Mouse (Mus musculus): ENCODE results near the gene Zdhhc9.

Gene Zdhhc9

DNA sequence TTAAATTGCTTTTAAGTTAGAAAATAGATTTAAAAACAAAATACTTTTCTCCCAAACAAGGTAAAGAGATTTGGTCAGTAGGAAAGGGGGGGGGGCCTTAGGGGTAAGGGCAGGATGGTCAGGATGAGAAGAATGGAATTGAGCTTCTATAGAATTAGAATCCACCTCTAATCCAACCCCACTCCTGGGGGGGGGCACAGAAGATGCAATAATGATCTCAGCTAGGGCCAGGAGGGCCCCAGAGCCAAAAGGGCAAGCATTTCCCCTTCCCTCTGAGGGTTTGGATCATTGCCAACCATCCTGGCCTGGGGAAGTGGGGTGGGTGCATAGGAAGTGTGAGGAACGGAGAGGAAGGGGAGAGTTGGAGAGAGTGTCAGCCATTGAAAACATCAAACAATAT is 38.3 kb downstream of the Zdhhc9 start:
- no peak for DNase-seq (ENCODE audit: low read depth, low spot score)

DNA sequence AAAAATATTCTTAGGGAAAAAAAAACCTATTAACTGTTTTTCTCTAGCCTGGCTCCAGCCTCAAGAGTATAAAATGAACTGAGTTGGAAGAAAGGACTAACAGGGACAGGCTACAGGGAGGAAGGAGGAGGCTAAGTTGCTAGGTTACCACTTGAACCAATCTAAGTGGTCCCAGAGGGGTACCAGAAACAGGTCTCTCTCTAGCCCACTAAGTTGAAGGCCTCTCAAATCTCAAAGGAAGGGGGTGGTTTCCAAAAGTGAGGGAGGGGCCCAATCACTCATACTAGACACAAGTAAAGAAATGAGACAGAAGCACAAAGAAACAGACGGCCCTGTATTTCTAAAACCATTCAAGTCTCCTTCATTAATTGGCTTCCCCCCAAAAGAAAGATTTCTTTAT is 38.8 kb downstream of the Zdhhc9 start:
- no peak for DNase-seq (ENCODE audit: low read depth, low spot score)

DNA sequence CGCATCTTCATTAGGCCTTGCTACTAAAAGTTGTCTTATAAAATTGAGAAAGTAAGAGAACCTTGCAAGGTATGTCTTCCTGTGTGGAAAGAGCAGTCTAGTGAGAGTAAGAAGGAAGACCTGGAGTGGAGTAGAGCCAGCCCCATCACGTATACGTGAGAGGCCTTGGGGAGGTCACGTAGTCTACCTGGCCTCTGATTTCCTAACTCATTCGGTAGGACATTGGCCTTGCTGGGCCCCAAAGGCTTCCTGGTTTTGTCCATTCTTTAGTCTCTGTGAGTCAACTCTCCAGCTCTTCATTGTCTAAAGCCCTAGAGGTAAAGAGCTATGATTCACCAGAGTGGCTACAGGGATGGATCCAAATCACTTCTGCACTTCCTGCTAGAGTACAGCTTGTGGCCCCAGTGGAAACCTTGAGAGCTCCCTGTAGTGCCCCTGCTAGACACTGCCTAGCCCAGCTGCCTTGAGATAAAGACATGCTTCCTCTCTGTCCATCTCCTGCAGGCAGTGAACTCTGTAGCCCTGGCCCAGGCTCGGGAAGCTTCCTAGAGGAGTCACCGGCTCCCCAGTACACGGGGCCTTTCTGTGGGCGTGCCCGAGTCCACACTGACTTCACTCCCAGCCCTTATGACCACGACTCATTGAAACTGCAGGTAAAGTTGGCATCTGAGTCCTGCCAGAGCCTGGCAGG is 50.3 kb downstream of the Zdhhc9 start:
- DNase-seq (ENCODE audit: low read depth, low spot score), result no peak

DNA sequence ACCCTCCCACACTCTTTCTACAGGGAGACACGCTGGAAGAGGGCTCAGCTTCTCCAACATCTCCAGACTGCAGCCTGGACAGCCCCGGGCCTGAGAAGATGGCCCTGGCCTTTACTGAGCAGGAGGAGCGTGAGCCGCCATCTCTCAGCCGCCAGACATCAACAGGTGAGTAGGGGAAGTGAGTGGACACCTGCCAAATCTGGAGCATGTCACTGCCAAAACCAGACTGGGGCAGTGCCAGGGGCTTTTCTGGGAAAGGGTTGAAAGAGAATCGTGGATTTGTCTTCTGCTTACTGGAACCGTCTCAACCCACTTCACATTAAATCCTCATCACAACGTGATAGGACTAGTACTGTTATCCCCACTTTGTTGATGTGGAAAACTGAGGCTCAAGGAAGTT is 51.3 kb downstream of the Zdhhc9 start:
- no peak for DNase-seq (ENCODE audit: low read depth, low spot score)

DNA sequence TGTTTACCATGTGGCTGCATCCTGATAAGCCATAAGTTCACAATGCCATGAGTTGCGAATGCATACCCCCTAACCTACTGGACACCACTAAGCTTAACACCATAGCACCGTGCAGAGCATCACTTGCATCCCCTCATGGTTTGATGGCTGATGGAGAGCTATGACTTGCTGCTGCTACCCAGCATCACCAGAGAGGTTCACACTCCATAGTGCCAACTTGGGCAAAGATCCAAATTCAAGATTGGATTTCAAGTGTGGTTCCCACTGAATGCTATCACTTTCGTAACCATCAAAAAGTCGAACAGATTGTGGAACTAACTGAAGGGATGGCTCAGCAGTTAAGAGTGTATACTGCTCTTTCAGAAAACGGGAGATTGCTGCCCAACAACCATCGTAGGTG is 53.2 kb downstream of the Zdhhc9 start:
- no peak for DNase-seq (ENCODE audit: low read depth, low spot score)

DNA sequence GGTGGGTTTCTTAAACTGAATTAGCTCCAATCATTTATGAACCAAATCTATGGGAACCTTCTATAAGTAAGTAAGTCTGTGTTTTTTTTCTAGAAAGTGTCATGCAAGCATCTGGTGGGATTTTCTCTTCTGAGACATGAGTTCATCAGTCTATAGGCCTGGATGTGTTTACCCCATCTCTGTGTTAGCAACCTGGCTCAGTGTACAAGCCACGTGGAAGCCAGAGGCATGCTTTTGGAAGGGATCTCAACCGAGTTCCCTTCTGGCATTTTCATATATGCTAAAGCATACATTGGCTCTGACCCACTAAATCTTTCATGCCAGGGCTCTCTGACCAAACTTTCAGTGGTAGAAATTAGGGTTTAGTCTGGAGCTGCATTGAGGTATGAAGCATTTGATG is 54.7 kb downstream of the Zdhhc9 start:
- DNase-seq (ENCODE audit: low read depth, low spot score), result no peak

DNA sequence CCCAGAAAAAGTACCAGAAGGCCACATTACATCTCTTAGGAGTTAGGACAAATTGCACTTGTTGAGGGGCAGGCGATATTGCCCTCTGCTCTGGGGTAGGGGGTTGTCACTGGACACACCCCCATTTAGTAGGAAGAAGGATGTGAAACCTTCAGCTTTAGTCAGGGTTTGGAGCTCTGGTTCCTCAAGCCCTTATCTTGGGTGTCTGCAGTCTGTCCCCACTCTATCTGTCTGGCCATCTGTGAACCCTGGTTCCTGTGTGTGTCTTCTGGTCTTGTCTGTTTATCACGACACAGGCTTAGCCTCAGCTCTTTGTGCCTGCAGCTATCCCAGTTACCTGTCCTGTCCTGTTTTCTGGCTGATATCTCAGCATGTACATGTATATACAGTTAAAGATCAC is 55.3 kb downstream of the Zdhhc9 start:
- peak; percentile 25 for DNase-seq (ENCODE audit: low read depth, low spot score)

DNA sequence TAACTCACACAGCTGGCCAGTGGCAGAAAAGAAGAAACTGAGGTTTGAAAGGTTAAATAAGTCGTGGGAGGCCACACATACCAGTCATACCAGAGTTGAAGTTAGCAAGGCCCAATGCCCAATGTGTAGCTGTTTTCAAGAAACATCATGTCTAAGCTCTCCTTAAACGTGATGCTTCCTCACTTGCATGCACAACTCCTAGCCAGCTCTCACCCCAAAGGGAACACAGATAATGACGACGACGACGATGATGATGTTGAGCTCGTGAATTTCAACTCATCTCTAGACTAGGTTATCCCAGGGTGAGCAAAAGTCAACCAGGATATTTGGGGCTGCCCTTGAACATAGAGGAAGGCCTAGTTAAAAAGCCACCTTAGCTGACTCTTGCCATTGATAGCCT is 56.6 kb downstream of the Zdhhc9 start:
- no peak for DNase-seq (ENCODE audit: low read depth, low spot score)

DNA sequence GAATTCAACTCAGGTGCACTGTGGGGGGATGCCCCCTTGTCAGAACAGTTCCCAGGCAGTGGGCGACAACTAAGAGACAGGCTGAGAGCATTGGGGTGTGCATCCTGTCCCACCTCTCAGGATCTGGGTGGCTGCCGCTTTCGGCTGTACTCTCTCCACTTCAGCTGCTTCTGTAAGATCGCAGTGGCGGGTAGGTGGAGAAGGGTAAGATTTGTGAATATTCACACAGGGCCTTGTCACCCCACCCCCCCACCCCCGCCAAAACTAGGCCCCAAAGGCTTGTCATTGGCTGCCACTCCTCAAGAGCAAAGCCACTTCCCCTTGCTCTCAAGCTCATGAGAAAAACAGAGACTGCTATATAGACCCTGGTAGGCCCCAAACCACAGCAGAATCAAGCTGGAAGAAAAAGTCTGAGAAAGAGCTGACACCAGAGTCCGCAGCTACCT is 60.9 kb downstream of the Zdhhc9 start:
- DNase-seq (ENCODE audit: low read depth, low spot score), result no peak

DNA sequence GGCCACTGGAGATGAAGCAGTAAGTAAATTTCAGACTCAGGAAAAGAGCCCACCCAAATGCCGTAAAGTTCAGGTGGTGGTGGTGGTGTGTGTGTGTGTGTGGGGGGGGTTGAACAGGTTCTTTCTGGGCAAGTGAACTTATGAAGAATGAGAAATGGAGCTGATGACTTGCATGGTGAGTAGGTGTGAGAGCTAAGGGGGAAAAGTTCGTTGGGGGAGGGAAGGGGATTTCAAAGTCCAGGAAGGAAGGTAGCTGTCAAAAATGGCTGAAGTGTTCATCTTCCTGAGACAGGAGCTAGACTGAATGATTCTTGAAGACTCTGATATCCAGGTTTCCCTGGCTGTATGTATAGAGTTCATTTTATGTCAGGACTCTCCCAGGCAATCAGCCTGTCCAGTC is 61.5 kb downstream of the Zdhhc9 start:
- DNase-seq (ENCODE audit: low read depth, low spot score), result no peak

DNA sequence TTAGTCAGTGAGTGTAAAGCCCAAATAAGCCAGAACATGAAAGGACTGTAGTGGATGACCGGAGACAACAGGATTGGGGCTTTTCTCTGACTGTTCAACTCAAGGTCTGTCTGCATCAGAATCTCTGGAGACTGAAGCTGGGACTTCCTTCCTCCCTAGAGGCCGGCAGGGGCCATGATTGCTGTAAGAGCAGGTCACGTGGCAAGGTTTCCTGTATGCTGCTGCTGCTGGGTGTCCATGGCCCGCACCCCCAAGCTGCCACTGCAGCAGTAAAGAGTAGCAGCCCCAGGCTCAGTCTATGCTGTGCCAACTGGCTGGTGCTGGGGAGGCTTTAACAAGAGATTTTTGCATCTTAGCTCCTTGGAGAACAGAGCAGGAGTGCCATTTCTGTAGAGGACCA is 62.4 kb downstream of the Zdhhc9 start, which contains the start of gene Sash3:
Gene Sash3 (plus strand): TSS at position 175 of the 400 bp plus-strand sequence.
- DNase-seq (ENCODE audit: low read depth, low spot score), result no peak

DNA sequence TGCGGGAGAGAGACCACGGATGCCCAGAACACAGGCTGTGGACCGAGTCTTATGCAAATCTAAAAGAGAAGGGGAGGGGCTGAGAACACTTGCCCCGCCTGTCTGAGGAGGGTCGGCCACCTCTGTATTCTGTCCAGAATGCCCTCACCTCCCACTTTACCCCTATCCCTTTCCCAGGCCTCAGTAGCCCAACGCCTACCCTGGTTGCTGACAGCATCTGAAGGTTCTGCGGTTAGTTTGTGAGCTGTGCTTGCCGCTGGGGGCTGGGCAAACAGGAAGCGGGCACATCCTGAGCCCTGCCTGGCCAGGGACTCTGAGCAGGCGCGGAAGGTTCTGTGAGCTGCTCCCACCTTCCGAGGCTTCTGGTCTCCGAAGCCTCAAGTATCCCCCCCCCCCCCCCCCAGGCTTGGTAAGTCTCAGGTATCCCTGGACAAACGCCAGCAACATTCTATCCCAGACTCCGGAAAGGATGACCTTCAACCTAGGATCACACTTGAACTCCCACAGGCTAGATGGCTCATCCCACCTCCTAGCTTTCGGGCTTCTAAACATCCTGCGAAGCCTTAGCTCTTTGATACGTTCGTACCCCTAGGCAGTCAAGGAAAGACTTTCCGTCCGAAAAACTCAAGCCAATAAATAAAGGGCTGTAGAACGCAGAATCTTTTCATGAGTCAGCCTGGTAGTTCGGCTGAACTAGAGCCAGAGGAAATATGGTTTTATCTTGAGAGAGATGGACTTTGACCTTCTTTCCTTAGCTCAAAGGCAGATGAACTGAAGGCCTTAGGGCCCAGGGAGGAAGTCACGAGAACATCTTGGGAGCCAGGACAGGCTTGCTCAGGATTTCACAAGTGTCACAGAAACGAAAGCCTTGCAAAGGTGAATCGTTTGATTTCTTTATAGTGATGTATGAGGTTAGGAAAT is 65.0 kb downstream of the Zdhhc9 start:
- DNase-seq (ENCODE audit: low read depth, low spot score), result no peak

DNA sequence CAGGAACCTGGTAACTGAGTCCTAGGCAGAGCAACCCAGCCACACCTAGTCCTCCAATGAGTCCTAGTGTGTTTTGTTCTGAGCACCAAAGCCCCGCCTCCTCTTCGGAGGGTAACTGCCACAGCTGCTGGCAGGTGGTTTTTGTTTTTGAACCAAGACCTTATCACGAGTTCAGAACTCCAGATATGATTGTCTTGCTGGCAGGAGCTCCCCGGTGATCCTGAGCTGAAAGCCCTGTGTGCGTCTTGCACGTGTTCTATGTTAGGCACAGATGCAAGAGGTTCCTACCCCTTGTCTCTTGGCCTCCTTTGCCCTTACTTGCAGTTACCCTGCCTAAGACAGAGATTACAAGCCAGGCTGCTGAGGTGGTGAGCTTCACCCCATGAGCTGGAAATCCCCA is 67.2 kb downstream of the Zdhhc9 start:
- no peak for DNase-seq (ENCODE audit: low read depth, low spot score)

DNA sequence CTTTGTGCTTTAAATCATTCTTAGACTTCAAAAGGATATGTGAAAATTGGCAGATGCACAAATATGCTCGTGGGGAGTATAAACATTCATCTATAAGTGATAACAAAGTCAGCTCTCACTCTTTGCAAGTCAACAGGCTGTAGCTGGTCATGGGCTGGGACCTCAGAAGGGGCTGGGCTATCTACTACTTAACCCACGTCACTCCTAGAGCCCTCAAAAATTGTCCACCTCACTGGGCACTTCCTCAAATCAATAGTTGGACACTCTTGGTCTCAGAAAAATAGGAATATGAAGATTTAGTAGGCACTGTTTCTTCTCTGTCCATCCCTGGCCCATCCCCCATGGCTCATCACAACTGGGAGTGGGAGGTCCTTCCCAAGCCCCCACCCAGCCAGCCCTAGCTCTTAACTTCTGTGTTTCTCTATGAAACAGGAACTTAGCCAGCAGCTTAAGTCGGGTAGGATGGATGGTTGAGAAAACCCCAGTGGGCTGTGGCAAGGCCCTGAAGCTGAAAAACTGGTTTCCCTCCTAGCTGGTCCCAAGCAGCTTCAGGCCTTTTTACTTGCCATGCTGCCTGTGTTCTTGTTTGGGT is 68.3 kb downstream of the Zdhhc9 start:
- DNase-seq (ENCODE audit: low read depth, low spot score), result no peak

DNA sequence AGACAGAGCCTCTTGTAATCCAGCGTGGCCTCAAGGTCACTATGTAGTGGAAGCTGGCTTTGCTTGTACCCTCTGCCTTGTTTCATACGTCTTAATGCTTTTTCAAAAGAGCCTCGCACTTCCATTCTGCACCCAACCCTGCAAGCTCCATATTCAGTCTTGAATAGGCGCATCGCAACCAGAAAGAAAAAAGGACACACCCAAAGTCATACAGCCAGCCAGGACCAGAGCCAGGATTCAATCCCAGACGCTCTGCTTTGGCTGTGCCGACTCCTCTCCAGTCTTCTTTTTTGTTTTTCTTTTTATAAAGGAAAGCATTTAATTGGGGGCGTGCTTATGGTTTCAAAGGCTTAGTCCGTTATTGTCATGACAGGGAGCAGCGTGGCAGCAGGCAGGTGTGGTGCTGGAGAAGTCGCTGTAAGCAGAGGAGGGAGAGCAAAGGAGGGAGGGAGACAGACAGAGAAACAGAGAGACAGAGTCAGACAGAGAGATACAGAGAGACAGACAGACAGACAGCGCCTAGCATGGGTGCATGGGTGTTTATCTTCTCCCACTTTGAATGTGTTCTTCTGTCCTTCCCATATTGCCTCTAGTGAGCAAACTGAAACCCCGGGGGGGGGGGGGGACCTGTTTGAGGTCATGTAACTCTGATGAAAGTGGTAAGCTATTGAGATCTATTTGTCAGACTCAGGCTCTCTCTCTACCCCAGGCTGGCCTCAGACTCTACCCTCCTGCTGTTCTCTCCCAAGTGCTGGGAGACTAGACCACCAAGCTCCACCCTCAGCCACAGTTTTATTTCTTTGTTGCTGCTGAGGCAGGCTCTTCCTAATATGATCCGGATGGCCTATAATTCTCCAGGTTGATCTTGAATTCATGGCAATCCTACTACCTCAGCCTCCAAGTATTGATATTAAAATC is 69.1 kb downstream of the Zdhhc9 start:
- no peak for DNase-seq (ENCODE audit: low read depth, low spot score)

DNA sequence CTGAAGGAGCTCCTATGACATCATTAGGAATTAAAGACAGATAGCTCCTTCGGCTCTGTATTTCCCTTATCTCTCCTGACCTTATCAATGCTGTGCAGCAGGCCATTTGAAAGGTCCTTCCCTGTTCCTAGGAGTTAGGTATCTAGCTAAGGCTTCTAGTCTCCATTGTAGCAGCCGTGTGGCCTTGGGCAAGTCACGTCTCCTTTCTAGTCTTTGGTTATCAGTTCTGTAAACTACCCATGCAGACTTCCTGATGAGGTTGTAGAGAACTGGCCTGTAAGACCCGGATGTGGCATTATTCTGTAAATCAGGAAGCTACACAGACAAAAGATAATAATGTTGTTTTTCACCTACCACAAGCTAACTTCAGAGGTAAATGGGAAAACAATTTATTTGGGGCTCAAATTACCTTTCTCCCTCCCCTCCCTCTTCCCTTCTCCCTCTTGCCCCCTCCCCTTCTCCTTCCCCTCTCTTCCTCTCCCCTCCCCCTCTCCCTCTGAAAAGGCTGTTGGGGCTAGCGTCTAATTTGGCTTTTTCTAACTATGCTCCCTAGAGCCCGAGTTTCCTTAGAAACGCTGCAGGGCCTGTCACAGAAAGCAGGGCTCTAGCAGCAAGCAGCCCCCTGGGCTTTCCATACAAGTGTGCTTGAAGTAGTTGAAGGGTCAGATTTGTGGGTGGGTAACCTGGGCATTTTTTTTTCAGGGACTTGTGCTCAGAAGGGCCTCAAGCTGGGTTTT is 70.0 kb downstream of the Zdhhc9 start:
- peak; percentile 28 for DNase-seq (ENCODE audit: low read depth, low spot score)

DNA sequence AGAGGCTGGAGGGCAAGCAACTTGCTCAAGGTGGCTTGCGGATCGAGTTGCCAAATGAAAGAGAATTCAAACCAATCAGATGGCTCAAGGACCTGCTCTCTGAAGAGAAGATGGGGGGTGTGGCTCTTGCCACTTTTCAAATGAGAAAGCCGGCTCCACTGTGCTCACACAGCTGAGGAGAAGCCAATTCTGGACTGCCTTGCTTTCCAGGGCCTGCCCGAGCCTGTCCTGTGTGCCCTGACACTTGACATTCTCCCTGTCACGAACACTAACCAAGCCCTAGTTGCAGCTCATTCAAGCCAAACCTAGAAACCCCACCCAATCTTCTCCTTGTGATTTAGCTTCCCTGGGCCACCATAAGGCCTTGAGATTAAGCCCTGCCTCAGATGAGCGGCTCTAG is 70.7 kb downstream of the Zdhhc9 start:
- no peak for DNase-seq (ENCODE audit: low read depth, low spot score)

DNA sequence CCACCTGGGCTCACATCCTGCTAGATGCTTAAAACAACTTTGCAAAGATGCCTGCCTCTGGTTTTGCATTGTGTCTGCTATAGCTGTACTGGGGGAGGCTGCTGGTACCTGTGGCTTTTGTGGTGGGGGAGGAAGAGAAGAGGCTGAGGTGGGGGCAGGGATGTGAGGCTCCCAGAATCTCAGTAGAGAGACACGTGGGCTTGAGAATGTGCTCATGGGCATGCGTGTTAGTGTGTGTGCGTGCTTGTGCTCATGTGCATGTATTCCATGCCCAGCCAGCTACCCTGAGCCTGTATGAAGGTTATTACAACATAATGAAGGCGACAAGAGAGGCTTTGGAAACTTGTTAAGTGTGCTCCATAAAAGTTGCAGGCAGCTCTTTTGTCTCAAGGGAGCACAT is 71.7 kb downstream of the Zdhhc9 start:
- DNase-seq (ENCODE audit: low read depth, low spot score), result no peak

DNA sequence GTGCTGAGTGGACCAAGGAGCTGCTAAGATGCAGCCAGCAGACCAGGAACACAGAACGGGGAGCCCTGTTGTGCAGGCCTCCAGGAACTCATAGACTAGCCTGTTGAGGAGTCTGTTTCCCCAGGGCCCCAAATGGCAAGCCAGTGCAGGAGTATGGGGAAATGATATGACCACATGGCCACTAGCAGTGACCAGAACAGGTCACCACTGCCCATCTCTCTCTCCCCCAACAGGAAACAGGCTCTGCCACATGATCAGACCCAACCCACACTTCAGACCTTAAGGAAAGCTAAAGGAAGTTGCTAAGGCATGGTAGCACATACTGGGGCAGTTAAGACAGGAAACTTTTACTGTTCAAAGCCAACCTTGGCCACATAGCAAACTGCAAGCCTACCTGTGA is 79.5 kb downstream of the Zdhhc9 start:
- no peak for DNase-seq (ENCODE audit: low read depth, low spot score)

DNA sequence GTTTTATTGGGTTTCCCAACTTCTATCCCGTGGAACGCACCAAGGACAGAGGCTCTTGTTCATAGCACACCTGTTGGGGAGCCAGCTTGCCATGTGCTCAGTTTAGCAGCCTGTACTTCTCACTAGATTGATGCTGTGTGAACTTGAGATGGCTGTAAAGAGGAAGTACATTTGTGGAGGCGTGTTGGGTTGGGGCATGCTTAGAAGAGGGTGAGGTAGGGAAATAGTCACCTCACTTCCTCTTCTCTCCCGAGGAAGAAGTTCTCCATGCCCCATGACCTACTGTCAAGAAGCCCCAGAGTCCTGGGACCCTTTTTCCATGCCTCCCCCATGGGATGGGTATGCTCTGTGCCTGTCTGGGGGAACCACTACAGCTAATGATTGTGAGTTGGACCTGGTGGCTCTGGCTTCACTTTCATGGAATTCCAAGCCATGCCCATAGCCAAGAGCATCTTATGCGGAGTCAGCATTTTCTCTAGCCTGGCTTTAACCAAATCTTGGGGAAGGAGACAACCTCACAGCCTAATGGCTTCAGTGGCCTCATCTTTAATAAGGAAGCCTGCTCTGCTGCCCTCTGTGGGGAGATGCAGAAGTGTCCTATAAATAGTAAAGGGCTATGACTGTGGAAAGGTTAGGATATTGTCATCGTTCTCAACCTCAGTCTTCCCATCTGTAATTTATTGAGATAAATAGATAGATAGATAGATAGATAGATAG is 81.0 kb downstream of the Zdhhc9 start:
- DNase-seq (ENCODE audit: low read depth, low spot score), result no peak

Data from c-Kit-negative CD71-positive TER-119-positive erythroid progenitor cells, embryonic 14.5 days (primary cell).